Mouse (Mus musculus) forebrain, embryonic 11.5 days (tissue): ENCODE measurements at regions not wholly inside any gene's neighbourhood (a gene's known extent, or its start where the extent isn't known, plus 50 kb on each side); places are given as distances from the start of the nearest gene placed in this dataset.
A peak's percentile ranks its signal among the peaks of the same experiment; 100 is the strongest.

ENCODE experiments used
- ATAC-seq: fragments of 200-750 bp; cut with Nextera tagmentation; replicated peaks from 2 replicates; pipeline ENCODE4 v1.8.0; 2017; ENCODE audit warnings: moderate TSS enrichment; ENCODE audit not compliant: low FRiP score
- DNase-seq: peaks from one replicate; pipeline ENCODE4 v3.0.0-alpha.2; 2017; ENCODE audit warnings: low spot score
- H3K27ac ChIP-seq: fragments of 300-500 bp; sonication (generic); 2 replicates; pipeline ENCODE4 v1.5.1; 2014; ENCODE audit warnings: low read depth, low read length
- H3K27me3 ChIP-seq: fragments of 300-500 bp; sonication (generic); 2 replicates; pipeline ENCODE4 v1.6.1; 2014; ENCODE audit warnings: mild to moderate bottlenecking, low read length, mixed read lengths; ENCODE audit not compliant: control insufficient read depth, insufficient read depth
- H3K36me3 ChIP-seq: fragments of 300-500 bp; sonication (generic); 2 replicates; pipeline ENCODE4 v1.6.1; 2014; ENCODE audit warnings: mild to moderate bottlenecking, low read length, moderate library complexity, mixed read lengths; ENCODE audit not compliant: control insufficient read depth, insufficient read depth
- H3K4me1 ChIP-seq: fragments of 300-500 bp; sonication (generic); replicated peaks from 2 replicates; pipeline ENCODE4 v1.6.1; 2014; ENCODE audit warnings: low read length, mixed read lengths; ENCODE audit not compliant: control insufficient read depth, insufficient read depth
- H3K4me2 ChIP-seq: fragments of 300-500 bp; sonication (generic); 2 replicates; pipeline ENCODE4 v1.6.1; 2014; ENCODE audit warnings: low read depth, mild to moderate bottlenecking, low read length, moderate library complexity, mixed read lengths; ENCODE audit not compliant: severe bottlenecking
- H3K4me3 ChIP-seq: fragments of 300-500 bp; sonication (generic); 2 replicates; pipeline ENCODE4 v1.5.1; 2014; ENCODE audit warnings: low read depth, low read length
- H3K9ac ChIP-seq: fragments of 300-500 bp; sonication (generic); 2 replicates; pipeline ENCODE4 v1.6.1; 2014; ENCODE audit warnings: low read length
- H3K9me3 ChIP-seq: fragments of 300-500 bp; sonication (generic); 2 replicates; pipeline ENCODE4 v1.6.1; 2016; ENCODE audit warnings: low read length, mixed read lengths; ENCODE audit not compliant: control insufficient read depth
- WGBS: fragments of 180-500 bp; shearing (Covaris S2); extraction: QIAGEN DNeasy Blood & Tissue Kit; methylation state at CpG from one replicate; pipeline ENCODE4 v1.1.7; 2014; 5-methylcytosine and 5-hydroxymethylcytosine counted together

DNA sequence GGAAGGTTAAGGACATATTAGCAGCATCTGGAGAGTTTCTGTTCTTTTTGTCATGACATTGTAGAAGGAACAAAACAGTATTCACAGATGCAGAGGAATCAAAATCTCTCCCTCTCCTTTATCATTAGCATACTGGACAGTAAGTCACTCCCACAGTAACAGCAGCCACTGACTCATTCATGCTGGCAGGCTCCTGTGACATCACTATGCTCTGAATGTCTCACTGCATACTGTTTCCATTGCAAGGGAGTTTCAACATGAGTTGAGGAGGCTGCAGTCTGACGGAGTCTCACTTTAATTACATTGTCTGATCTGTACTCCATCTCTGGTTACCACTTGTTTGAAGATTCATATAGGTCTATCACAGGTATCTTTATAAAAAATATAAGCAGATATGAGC lies 450.1 kb upstream of the Pou3f2 start:
- no peaks in the 10 kb centered on the region for H3K36me3 ChIP-seq
- no peak overlapping the region for H3K9ac ChIP-seq
- no peak overlapping the region for H3K4me2 ChIP-seq
- ATAC-seq (no peak), DNase-seq (no peak)
- no peaks in the 10 kb centered on the region for H3K9me3 ChIP-seq
- H3K4me3 ChIP-seq, result no peak overlapping the region
- H3K4me1 ChIP-seq, result no peaks in the 10 kb centered on the region
- H3K27ac ChIP-seq, result no peak overlapping the region
- 86% methylated on average over 1 of the region's 1 CpGs for WGBS
- H3K27me3 ChIP-seq, result no peaks in the 10 kb centered on the region

DNA sequence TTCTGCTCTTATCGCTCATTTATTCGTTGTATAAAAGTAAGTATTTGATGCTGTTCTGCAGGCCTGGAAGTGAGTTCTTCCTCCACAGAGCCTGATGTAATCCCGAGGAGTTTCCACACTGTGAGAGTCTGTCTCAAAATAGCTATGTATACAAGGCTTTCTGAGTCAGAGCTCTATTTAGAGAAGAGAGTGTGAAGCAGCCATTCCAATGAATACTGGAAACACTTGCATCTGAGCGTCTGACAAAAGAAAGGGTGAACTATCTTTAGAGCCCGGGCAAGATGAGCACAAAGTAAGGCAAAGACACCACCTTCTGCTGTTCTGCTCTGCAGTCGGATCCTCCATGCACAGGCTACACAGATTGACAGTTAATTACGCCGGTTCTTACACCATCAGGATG lies 436.0 kb upstream of the Pou3f2 start:
- DNase-seq, result no peak
- Histone ChIP-seq H3K36me3 (no peaks in the 10 kb centered on the region), H3K4me1 (peaks cover 3% of the 10 kb centered on the region; the same call in 1 of the 2 replicates), H3K9me3 (no peaks in the 10 kb centered on the region), H3K4me2 (no peak overlapping the region), H3K9ac (no peak overlapping the region), H3K4me3 (no peak overlapping the region), H3K27me3 (no peaks in the 10 kb centered on the region), H3K27ac (no peak overlapping the region)
- ATAC-seq, result no peak
- WGBS, result 87% methylated on average over 8 of the region's 8 CpGs

DNA sequence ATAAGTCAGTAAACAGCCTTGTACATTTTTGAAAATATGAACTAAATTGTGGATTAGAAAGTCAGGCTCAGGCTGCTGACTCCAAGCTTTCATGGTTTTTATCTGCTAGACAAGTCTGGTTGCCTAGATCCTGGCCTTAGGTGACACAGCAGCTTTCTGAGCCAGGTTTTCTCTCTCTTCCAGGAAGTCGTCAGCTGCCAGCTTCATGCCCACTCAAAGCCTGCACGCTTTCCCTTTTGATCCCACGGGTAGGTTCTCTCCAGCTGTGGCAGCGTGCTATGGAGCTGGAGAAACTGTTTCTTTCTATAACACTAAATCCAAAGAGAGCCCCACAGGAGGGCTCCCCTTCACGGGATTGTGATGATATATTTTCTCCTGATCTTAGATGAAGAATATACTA lies 426.7 kb upstream of the Pou3f2 start:
- H3K4me1 ChIP-seq, result no peaks in the 10 kb centered on the region
- ATAC-seq (no peak), DNase-seq (no peak)
- no peaks in the 10 kb centered on the region for H3K27me3 ChIP-seq
- WGBS, result 64% methylated on average over 5 of the region's 5 CpGs
- H3K9ac ChIP-seq, result no peak overlapping the region
- no peak overlapping the region for H3K27ac ChIP-seq
- no peaks in the 10 kb centered on the region for H3K9me3 ChIP-seq
- no peak overlapping the region for H3K4me3 ChIP-seq
- H3K36me3 ChIP-seq, result no peaks in the 10 kb centered on the region
- H3K4me2 ChIP-seq, result no peak overlapping the region

DNA sequence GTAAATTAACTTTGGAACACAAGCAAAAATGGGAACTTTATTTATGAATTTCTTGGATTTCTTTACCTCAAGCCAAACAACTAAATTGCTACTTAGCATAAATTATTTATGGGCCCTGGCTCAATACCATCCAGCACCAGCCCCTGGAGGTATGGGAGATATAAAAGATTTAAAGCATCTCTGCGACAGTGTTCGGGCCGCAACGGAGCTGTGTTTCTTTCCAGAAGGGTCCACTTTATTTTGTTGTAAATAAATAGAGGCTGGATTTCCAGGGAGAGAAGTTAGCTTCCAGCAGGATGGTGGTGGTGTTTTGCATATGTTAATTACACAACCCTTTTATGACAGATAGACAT lies 404.5 kb upstream of the Pou3f2 start:
- ATAC-seq, result no peak
- H3K9ac ChIP-seq, result no peak overlapping the region
- DNase-seq, result no peak

DNA sequence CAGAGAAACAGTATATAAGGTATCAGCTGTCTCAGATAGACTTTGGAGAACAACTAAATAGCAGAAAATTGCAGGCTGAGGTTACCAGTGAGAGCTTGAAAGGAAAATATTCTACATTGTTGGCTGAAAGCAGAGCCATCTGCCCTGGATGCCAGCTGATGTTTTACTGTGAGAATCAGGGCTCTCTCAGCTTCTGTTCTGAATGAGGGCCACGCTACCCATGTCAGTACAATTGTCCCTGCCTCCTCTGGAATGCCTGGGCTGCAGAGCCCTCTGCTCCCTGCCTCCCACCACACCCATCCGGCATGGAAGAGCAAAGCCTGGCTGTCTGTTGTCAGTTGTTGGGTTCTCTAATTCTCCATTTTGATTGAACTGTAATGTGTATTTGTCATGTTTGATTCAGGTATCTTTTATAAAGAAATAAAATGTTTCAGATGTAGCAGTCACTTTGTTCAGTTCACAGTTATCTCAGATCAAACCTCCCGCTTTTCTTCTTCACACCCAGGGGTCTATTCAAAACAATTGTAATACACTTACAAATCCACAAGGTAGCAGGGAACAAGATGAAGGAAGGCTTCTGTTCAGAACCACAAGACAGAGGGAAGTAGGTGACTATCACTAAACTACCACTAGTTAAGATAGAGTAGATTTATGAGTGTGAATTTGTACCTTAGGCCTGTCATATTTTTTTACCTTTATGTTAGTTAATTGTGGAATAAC lies 404.0 kb upstream of the Pou3f2 start:
- no peak for ATAC-seq

More for the DNA sequence above, 404.5 kb upstream of the Pou3f2 start:
- 94% methylated on average over 4 of the region's 4 CpGs for WGBS
- H3K36me3 ChIP-seq, result no peaks in the 10 kb centered on the region
- no peak overlapping the region for H3K4me3 ChIP-seq
- H3K27ac ChIP-seq, result no peak overlapping the region
- H3K4me2 ChIP-seq, result no peak overlapping the region
- no peaks in the 10 kb centered on the region for H3K4me1 ChIP-seq
- H3K27me3 ChIP-seq, result no peaks in the 10 kb centered on the region
- no peaks in the 10 kb centered on the region for H3K9me3 ChIP-seq

DNA sequence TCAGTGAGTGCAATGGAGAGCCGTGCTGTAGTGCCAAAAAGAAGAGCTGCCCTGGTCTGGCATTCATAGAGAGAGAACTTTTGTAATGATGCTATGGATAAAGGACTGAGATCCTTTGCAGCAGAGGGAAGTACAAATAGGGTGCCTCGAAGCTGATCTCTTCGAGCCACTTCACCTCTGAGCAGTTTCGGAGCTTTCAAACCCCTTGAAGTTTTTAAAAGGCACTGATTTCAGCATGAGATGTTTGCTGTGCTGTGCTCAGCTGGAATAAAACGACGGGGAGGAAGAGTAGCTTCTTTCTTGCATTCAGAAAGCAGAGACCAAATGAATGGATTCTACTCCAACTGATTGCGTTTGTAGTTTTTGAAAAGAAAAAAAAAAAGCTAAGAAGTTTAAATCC lies 392.5 kb upstream of the Pou3f2 start:
- Histone ChIP-seq H3K27ac (no peak overlapping the region), H3K36me3 (no peaks in the 10 kb centered on the region), H3K9me3 (no peaks in the 10 kb centered on the region), H3K27me3 (no peaks in the 10 kb centered on the region), H3K9ac (no peak overlapping the region), H3K4me1 (peaks cover 2% of the 10 kb centered on the region; the same call in 1 of the 2 replicates), H3K4me2 (no peak overlapping the region), H3K4me3 (no peak overlapping the region)
- whole genome bisulfite sequencing, result 7% methylated on average over 7 of the region's 7 CpGs
- ATAC-seq (peak; percentile 59), DNase-seq (no peak)

More for the DNA sequence above, 404.0 kb upstream of the Pou3f2 start:
- H3K9me3 ChIP-seq, result no peaks in the 10 kb centered on the region
- H3K4me1 ChIP-seq, result no peaks in the 10 kb centered on the region
- DNase-seq, result no peak
- H3K4me2 ChIP-seq, result no peak overlapping the region
- H3K27ac ChIP-seq, result no peak overlapping the region
- WGBS, result 41% methylated on average over 3 of the region's 3 CpGs
- H3K36me3 ChIP-seq, result no peaks in the 10 kb centered on the region
- H3K9ac ChIP-seq, result no peak overlapping the region
- no peaks in the 10 kb centered on the region for H3K27me3 ChIP-seq
- H3K4me3 ChIP-seq, result no peak overlapping the region

DNA sequence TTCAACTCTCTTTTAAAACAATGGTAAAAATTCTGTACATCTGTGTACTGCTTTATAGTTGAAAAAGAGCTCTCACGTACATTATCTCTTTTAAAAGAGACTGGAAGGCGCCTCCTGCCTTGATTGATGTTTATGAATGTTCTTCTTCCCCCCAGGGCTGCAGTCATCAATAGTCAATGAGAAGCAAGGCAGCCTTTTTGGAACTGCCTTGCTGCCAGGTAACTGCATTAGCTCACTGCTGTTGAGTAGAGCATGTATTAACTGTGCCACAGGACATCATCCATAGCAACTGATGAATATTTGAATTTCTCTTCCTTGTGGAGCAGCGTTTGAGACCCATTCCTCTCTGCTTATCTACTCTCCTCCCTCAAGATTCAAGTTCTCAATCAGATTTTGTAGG lies 387.2 kb upstream of the Pou3f2 start:
- H3K27ac ChIP-seq, result no peak overlapping the region
- WGBS, result 83% methylated on average over 3 of the region's 3 CpGs
- no peak overlapping the region for H3K9ac ChIP-seq
- H3K27me3 ChIP-seq, result no peaks in the 10 kb centered on the region
- H3K9me3 ChIP-seq, result no peaks in the 10 kb centered on the region
- H3K36me3 ChIP-seq, result no peaks in the 10 kb centered on the region
- H3K4me2 ChIP-seq, result no peak overlapping the region
- no peak overlapping the region for H3K4me3 ChIP-seq
- DNase-seq, result no peak
- no peak for ATAC-seq
- H3K4me1 ChIP-seq, result peaks cover under 1% of the 10 kb centered on the region; the same call in 1 of the 2 replicates

DNA sequence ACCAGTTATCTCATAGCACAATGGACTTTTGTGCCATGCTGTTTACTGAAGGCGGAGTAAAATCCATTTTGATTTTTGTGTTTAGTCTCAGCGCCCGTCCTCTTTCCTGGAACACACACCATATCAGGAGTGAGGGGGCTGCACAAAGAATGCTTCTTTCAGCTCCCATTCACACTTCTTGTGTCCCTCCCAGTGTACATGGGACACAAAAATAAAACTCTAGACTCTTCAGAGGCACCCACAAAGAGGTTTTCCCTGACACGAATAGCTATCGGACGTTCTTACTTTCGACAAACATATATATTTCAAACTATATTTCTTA lies 347.9 kb upstream of the Pou3f2 start:
- Histone ChIP-seq H3K9ac (no peak overlapping the region), H3K4me3 (no peak overlapping the region), H3K9me3 (no peaks in the 10 kb centered on the region), H3K27ac (peak overlapping the region; percentile 82), H3K4me2 (peak overlapping the region; percentile 36), H3K4me1 (peaks cover 4% of the 10 kb centered on the region; the same call in 1 of the 2 replicates), H3K36me3 (no peaks in the 10 kb centered on the region), H3K27me3 (no peaks in the 10 kb centered on the region)
- ATAC-seq (no peak; the same call in 1 of the 2 replicates), DNase-seq (no peak)
- WGBS, result 26% methylated on average over 7 of the region's 7 CpGs
